Mouse (Mus musculus) lung, embryonic 15.5 days (tissue): ENCODE measurements around the gene Kdm4b. TPM values are rescaled to one million over a fixed set of nuclear protein-coding genes. Genes with fewer than 3 reads are reported as not detected.

Experiments
- ATAC-seq: fragments of 200-750 bp; cut with Nextera tagmentation; 2 replicates; pipeline ENCODE4 v1.8.0; 2017; ENCODE audit warnings: moderate number of reproducible peaks, borderline replicate concordance; ENCODE audit not compliant: low FRiP score, low TSS enrichment; ENCODE audit errors: extremely low read depth
- H3K27ac ChIP-seq: fragments of 300-500 bp; sonication (generic); 2 replicates; pipeline ENCODE4 v1.5.1; 2015; ENCODE audit warnings: moderate library complexity, mild to moderate bottlenecking, inconsistent platforms
- H3K27me3 ChIP-seq: fragments of 300-500 bp; sonication (generic); 2 replicates; pipeline ENCODE4 v1.6.1; 2015; ENCODE audit warnings: inconsistent platforms
- H3K36me3 ChIP-seq: fragments of 300-500 bp; sonication (generic); 2 replicates; pipeline ENCODE4 v1.6.1; 2015; ENCODE audit warnings: inconsistent platforms
- H3K4me1 ChIP-seq: fragments of 300-500 bp; sonication (generic); 2 replicates; pipeline ENCODE4 v1.6.1; 2015; ENCODE audit warnings: inconsistent platforms
- H3K4me2 ChIP-seq: fragments of 300-500 bp; sonication (generic); 2 replicates; pipeline ENCODE4 v1.6.1; 2015; ENCODE audit warnings: inconsistent platforms, mild to moderate bottlenecking, moderate library complexity
- H3K4me3 ChIP-seq: fragments of 300-500 bp; sonication (generic); 2 replicates; pipeline ENCODE4 v1.5.1; 2015; ENCODE audit warnings: mild to moderate bottlenecking, inconsistent platforms
- H3K9ac ChIP-seq: fragments of 300-500 bp; sonication (generic); 2 replicates; pipeline ENCODE4 v1.6.1; 2015; ENCODE audit warnings: inconsistent platforms
- H3K9me3 ChIP-seq: fragments of 300-500 bp; sonication (generic); 2 replicates; pipeline ENCODE4 v1.6.1; 2016; ENCODE audit warnings: inconsistent platforms
- WGBS: fragments of 180-500 bp; shearing (Covaris S2); methylation state at CpG from one replicate; pipeline ENCODE4 v1.1.7; 2015; 5-methylcytosine and 5-hydroxymethylcytosine counted together
- polyA plus RNA-seq: library from polyadenylated mRNA; unstranded; fragments of >200 nt; fragmentation: Nextera tagmentation; extraction: Ambion mirVana; gene quantifications from 2 replicates; pipeline ENCODE4 v1.2.1, GENCODE M21; 2015

Gene Kdm4b
- polyA plus RNA-seq, 1 experiment from 2014 or later = 33.7 TPM

DNA sequence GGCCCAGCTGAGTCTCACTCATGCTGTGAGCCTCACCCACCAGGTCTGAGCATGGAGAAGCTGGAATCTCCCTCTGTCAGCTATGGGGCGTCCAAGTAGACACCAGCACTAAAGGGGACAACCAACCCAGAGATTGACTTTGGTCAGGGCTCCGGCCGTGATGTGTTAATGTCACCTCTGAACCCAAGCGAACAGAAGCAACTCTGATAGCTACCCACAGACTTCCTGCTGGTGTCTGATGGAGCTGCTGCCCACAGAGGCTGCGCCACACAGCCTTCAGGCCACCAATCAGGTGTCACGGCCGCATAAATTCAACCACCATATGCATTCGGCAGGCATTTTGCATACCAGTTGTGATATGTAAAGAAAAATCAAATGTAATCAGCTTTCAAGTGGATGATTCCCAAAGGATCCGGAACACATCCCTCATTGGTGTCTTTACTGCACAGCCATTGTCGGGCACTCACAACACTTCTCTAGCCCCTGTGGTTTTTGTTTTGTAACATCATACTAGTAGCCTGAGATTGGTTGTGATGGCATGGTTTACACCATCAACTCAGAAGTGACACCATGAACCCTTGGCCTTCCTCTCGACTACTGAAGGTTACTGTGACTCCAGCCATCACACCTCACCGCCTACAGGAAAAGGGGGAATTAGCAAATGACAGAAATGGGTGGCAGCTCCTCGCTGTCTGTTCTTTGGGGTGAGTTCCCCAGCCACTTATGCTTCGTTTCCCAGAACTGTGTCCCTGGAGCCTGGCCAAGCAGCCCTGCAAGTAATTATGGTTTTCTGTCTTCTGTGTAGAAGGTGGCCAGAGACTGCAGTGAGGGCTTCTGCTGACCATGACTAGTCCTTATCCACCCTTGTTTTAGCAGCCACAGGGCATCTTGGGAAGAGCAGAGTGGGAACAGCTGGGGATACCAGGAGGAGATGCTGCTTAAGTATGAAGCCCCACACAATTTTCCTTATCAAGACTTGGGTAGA is 80.3 kb downstream of the Kdm4b start:
- no peak for ATAC-seq
- H3K4me1 ChIP-seq = peaks cover 13% of the 10 kb centered on the region
- H3K27ac ChIP-seq = no peak overlapping the region
- peaks cover 18% of the 10 kb centered on the region for H3K36me3 ChIP-seq
- no peak overlapping the region for H3K4me2 ChIP-seq
- 72% methylated on average over 14 of the region's 14 CpGs for WGBS
- H3K27me3 ChIP-seq = no peaks in the 10 kb centered on the region
- H3K4me3 ChIP-seq = no peak overlapping the region
- no peaks in the 10 kb centered on the region for H3K9me3 ChIP-seq
- H3K9ac ChIP-seq = no peak overlapping the region

DNA sequence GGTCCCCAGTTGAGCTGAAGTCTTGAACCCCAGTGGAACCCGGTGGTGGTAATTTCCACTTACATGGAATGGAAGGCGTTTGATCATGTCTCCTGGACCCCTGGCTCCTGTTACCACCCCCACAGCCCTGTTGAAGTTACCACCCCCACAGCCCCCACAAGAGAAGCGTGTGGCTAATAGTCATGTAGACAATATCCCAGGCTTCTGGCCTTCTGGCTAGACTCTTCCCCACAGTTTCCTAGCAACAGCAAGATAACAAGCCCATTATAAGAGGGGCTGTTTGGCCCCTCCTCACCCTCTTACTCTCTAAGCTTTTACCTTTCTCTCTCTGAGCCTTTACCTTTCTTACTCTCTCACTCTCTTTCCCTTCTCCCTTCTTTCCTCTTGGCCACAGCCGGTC is 81.0 kb downstream of the Kdm4b start:
- H3K4me2 ChIP-seq = no peak overlapping the region
- peaks cover 18% of the 10 kb centered on the region for H3K36me3 ChIP-seq
- H3K4me3 ChIP-seq = no peak overlapping the region
- no peaks in the 10 kb centered on the region for H3K9me3 ChIP-seq
- H3K27ac ChIP-seq = no peak overlapping the region
- no peak overlapping the region for H3K9ac ChIP-seq
- H3K27me3 ChIP-seq = no peaks in the 10 kb centered on the region
- WGBS = 45% methylated on average over 4 of the region's 4 CpGs
- peaks cover 13% of the 10 kb centered on the region for H3K4me1 ChIP-seq
- ATAC-seq = no peak

DNA sequence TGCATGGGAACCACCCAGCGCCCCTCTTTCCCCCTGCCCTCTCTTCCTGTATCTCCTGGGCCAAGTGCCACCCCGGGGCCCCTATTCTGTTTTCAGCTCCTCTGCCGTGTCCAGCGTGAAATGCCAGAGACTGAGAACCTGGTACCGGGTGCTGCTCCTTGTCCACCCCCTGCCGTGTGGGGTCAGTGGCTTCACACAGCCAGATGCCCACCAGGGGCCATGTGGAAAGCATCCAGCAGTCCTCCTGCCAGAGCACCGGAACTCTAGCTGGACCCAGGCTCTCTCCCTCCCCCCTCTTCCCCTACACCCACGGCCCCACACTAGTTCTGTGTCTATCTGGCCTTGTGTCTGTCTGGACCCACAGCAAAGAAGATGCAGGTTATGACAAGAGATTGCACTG is 81.5 kb downstream of the Kdm4b start:
- Histone ChIP-seq H3K4me2 (no peak overlapping the region), H3K4me3 (no peak overlapping the region), H3K9ac (no peak overlapping the region), H3K27me3 (no peaks in the 10 kb centered on the region), H3K9me3 (no peaks in the 10 kb centered on the region), H3K4me1 (peaks cover 13% of the 10 kb centered on the region), H3K36me3 (peaks cover 19% of the 10 kb centered on the region), H3K27ac (no peak overlapping the region)
- ATAC-seq = no peak
- 47% methylated on average over 8 of the region's 8 CpGs for WGBS

DNA sequence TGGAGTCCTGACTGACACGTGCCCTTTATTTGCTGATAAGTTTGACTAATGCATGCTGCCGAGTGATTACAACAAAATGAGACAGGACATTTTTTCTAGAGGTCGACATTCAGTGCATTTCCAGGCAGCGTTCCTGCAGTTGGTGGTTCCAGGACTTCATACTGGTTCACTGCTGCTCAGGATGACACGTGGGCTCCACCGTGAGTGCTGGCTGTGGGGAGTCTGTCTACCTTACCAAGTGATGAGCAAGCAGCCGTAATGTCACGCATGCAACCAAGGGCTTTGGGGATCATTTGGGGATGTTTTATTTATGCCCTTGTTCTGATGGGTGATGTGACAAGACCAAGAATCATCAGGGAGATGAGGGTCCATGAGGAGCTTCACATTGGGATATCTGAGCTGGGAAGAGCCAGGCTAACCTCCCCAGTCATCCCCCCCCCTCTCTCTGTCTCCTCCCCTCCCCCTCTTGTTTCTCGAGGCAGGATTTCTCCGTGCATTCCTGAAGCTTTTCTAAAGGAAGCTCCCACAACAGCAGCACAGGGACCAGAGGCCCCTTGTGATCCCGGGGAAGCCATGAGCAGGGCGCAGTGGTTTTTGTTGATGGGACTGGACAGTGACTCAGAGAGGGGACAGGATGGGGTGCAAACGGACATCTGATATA is 83.2 kb downstream of the Kdm4b start:
- H3K27ac ChIP-seq = no peak overlapping the region
- no peak overlapping the region for H3K9ac ChIP-seq
- WGBS = 42% methylated on average over 13 of the region's 13 CpGs
- no peak overlapping the region for H3K4me3 ChIP-seq
- no peak for ATAC-seq
- no peak overlapping the region for H3K4me2 ChIP-seq
- no peaks in the 10 kb centered on the region for H3K9me3 ChIP-seq
- H3K36me3 ChIP-seq = peaks cover 35% of the 10 kb centered on the region
- peaks cover 13% of the 10 kb centered on the region for H3K4me1 ChIP-seq
- no peaks in the 10 kb centered on the region for H3K27me3 ChIP-seq

DNA sequence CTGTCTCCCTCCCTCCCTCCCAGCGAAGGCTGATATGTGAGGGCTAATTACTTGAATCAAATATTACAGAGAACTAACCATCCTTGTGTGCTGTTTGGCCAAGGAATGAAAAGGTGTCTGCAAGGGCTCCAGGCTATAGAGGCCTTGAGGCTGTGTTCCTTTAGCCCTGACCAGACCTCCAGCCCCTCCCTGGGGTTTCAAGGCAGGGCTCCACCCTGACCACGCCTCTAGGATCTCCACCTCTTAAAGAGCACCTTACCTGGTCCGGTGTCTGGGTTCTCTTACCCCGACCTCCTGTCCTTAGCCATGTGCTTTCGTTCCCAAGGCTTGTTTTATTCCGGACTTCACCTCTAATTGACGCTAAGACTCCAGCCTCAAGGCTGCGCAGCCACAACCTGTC is 83.9 kb downstream of the Kdm4b start:
- no peak overlapping the region for H3K9ac ChIP-seq
- H3K9me3 ChIP-seq = no peaks in the 10 kb centered on the region
- ATAC-seq = no peak
- H3K27me3 ChIP-seq = no peaks in the 10 kb centered on the region
- 39% methylated on average over 8 of the region's 8 CpGs for WGBS
- no peak overlapping the region for H3K27ac ChIP-seq
- H3K4me3 ChIP-seq = no peak overlapping the region
- peaks cover 42% of the 10 kb centered on the region for H3K36me3 ChIP-seq
- no peak overlapping the region for H3K4me2 ChIP-seq
- peaks cover 13% of the 10 kb centered on the region for H3K4me1 ChIP-seq

DNA sequence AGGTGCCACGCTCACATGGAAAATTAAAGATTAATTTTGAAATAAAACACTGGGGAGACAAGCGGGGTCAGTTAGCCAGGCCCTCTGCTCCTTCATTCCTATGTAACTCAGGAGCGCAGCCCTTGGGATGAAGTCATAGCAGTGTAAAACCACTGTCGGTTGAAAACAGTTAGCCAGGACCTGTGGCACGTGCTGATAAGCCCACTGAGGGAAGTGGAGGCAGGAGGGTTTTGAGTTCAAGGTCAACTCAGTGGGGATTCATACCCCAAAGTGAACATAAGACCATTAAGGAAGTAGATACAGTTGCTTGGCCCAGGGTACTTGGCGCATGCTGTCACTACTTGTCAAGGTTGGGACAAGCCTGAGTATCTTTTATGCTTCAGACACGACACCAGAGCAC is 85.6 kb downstream of the Kdm4b start:
- peaks cover 13% of the 10 kb centered on the region for H3K4me1 ChIP-seq
- ATAC-seq = no peak
- WGBS = 94% methylated on average over 7 of the region's 7 CpGs
- H3K4me2 ChIP-seq = no peak overlapping the region
- H3K27ac ChIP-seq = no peak overlapping the region
- H3K9me3 ChIP-seq = no peaks in the 10 kb centered on the region
- no peaks in the 10 kb centered on the region for H3K27me3 ChIP-seq
- no peak overlapping the region for H3K9ac ChIP-seq
- H3K36me3 ChIP-seq = peaks cover 57% of the 10 kb centered on the region
- H3K4me3 ChIP-seq = no peak overlapping the region

DNA sequence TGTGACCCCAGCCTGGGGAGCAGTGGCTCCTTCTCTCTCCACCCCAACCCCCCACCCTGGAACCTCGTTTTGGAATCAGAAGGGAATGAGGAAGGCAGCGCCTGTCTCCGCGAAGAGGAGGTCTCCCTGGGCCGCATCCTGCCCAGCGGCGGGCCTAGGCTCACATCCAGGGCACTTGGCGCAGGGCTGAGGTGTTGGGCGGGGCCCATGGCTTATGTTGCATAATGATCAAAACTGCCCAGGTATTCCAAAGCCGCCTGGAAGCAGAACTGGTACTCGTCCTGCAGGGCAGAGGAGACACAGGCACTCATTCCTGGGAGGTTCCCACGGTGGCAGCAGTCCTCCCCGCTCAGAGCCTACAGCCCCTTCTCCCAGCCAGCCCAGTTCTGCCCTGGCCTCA is 87.3 kb downstream of the Kdm4b start:
- Histone ChIP-seq H3K4me3 (no peak overlapping the region), H3K9ac (no peak overlapping the region), H3K9me3 (no peaks in the 10 kb centered on the region), H3K36me3 (peaks cover 73% of the 10 kb centered on the region), H3K4me2 (no peak overlapping the region), H3K27me3 (no peaks in the 10 kb centered on the region), H3K27ac (no peak overlapping the region), H3K4me1 (no peaks in the 10 kb centered on the region)
- WGBS = 74% methylated on average over 13 of the region's 13 CpGs
- ATAC-seq = no peak

DNA sequence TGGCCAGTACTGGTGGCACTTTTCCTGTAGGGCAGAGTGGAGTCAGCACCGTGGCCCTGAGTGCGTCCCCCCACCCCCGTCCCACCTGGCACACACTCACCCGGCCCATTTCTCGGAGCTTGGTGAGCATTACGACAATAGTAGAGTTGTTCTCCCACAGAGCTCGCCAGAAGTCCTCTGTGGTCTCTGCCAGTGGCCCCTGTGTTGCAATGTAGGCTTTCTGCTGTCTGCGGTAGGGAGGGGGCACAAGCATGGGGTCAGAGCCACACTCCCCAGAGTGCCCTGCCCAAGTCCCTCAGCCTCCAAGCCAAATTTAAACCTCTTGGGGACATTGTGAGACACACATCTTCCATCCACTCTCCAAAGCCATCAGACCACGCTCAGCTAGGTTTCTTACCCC is 88.9 kb downstream of the Kdm4b start:
- H3K9ac ChIP-seq = no peak overlapping the region
- peaks cover 90% of the 10 kb centered on the region for H3K36me3 ChIP-seq
- H3K4me2 ChIP-seq = no peak overlapping the region
- H3K9me3 ChIP-seq = no peaks in the 10 kb centered on the region
- no peak overlapping the region for H3K4me3 ChIP-seq
- no peaks in the 10 kb centered on the region for H3K27me3 ChIP-seq
- H3K4me1 ChIP-seq = peaks cover 6% of the 10 kb centered on the region; the same call in 1 of the 2 replicates
- no peak for ATAC-seq
- WGBS = 92% methylated on average over 9 of the region's 9 CpGs
- no peak overlapping the region for H3K27ac ChIP-seq

DNA sequence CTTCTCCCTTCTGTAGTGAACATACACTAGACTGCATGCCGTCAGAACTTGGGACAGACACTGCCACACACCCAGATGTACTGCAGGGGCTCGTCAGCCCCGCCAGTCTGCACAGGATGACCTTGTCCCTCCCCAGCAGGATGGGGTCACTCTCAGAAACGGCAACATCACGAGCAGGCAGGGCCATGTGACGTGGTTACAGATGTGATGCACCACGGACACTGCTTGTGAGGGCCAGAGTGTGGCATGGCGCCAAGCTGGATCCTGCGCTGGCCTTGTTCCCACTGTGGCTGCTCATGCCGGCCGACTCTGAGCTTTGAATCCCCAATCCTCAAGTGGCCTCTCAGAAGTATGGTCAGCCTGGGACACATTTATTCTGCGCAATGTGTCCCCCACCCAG is 92.4 kb downstream of the Kdm4b start:
- no peaks in the 10 kb centered on the region for H3K27me3 ChIP-seq
- peaks cover 6% of the 10 kb centered on the region; the same call in 1 of the 2 replicates for H3K4me1 ChIP-seq
- peaks cover 94% of the 10 kb centered on the region for H3K36me3 ChIP-seq
- peak; percentile 43 for ATAC-seq
- no peak overlapping the region for H3K9ac ChIP-seq
- WGBS = 54% methylated on average over 12 of the region's 12 CpGs
- H3K27ac ChIP-seq = no peak overlapping the region
- H3K4me3 ChIP-seq = no peak overlapping the region
- H3K9me3 ChIP-seq = no peaks in the 10 kb centered on the region
- H3K4me2 ChIP-seq = no peak overlapping the region

DNA sequence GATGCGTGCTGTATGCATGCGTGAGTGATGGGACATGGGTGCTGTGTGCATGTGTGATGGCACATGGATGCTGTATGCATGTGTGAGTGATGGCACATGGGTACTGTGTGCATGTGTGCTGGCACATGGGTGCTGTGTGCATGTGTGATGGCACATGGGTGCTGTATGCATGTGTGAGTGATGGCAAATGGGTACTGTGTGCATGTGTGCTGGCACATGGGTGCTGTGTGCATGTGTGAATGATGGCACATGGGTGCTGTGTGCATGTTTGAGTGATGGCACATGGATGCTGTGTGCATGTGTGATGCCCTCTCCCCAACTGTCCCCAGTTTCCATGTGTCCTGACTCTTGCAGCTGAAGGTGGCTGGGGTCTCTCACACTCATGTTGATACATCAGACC is 94.2 kb downstream of the Kdm4b start:
- Histone ChIP-seq H3K9ac (no peak overlapping the region), H3K4me2 (no peak overlapping the region), H3K27ac (no peak overlapping the region), H3K4me1 (peaks cover 9% of the 10 kb centered on the region), H3K9me3 (no peaks in the 10 kb centered on the region), H3K4me3 (no peak overlapping the region), H3K27me3 (no peaks in the 10 kb centered on the region), H3K36me3 (peaks cover 89% of the 10 kb centered on the region)
- ATAC-seq = no peak
- WGBS = 96% methylated on average over 2 of the region's 2 CpGs

DNA sequence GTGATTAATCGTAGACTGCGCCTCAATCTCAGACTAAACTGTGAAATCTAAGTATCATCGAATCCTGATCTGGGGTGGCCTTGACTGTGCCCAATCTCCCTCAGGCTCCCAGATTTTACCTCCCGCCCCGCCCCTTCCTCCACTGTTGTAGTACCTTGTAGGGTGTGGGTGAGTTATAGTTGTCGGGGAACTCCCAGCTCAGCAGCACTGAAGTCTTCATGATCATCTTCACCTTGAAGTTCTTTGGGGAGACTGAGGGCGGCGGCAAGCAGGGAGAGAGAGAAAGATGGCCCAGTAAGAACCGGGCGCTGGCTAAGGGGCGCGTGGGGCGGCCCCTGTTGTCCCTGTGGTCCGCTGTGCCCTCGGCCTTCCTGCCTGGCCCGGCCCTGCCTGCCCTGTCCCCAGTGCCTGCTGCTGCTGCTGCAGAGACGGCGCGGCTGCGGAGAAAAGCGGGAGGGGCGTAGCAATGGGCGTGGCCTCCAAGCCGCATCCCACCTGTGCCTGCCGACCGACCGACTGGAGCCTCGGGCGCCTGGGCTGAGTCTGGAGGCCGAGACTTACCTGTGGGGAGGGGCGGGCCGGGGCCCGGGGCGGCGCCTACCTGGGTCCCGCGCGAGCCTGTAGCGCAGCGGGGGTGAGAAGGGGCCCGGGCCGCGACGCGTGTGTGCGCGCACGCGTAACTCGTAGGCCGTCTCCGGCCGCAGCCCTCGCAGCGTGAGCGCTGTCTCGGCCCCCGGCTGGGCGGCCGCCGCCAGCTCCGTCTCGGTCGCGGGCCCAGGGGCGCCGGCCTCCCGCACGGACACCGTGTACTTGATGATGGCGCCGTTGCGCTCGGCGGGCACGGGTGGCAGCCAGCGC is 99.1 kb downstream of the Kdm4b start:
- ATAC-seq = peak; percentile 79
- Histone ChIP-seq H3K27ac (peak overlapping the region; percentile 84), H3K9me3 (no peaks in the 10 kb centered on the region), H3K4me3 (peak overlapping the region; percentile 48), H3K36me3 (peaks cover 62% of the 10 kb centered on the region), H3K4me2 (peak overlapping the region; percentile 90), H3K9ac (peak overlapping the region; percentile 56), H3K27me3 (no peaks in the 10 kb centered on the region), H3K4me1 (peaks cover 11% of the 10 kb centered on the region)
- WGBS = 18% methylated on average over 75 of the region's 77 CpGs
